Mouse (Mus musculus) bone marrow macrophage, adult 2 months (primary cell): Measurements from ENCODE around the gene Rassf1.

Source experiments
- CTCF ChIP-seq: IDR thresholded peaks from 2 replicates; pipeline ENCODE4 v1.5.1; 2012; ENCODE audit warnings: low read depth, mild to moderate bottlenecking, low read length, moderate library complexity
- POLR2A ChIP-seq: IDR thresholded peaks from 2 replicates; pipeline ENCODE4 v1.6.1; 2012; ENCODE audit warnings: mild to moderate bottlenecking, low read depth, low read length, borderline replicate concordance

DNA sequence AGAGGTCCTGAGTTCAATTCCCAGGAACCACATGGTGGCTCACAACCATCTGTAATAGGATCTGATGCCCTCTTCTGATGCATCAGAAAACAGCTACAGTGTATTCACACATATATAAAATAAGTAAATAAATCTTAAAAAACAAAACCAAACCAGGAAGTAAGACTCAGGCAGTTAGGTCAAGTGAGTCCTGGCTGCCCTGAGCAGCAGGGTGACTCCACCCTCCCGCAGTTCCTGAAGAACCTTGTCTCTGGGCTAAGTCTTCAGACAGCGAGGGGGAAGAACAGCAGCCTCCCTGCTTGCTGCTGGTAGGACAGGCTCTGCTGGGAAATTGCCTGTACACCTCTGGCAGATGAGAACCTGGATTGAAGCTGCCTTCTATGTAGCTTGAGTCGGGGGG is 5.0 kb downstream of the Rassf1 start:
- TF ChIP-seq CTCF (no peak), POLR2A (no peak)
